Mouse (Mus musculus) brain, adult 10 weeks (tissue): ENCODE measurements around the gene Pik3c2a. TPM values are rescaled to one million over a fixed set of nuclear protein-coding genes. Genes with fewer than 3 reads are reported as not detected.

Experiments
- polyA plus RNA-seq: library from polyadenylated mRNA; stranded (reverse); fragments of 350-450 nt; fragmentation: Illumina TruSeq; extraction: RNeasy Lipid Tissue Mini Kit (QIAGEN cat#74804); gene quantifications from one replicate; pipeline ENCODE4 v1.2.3, GENCODE M21; 2015; ENCODE audit warnings: low read depth, low replicate concordance

The Pik3c2a gene
- polyA plus RNA-seq, result 15.5 TPM

DNA sequence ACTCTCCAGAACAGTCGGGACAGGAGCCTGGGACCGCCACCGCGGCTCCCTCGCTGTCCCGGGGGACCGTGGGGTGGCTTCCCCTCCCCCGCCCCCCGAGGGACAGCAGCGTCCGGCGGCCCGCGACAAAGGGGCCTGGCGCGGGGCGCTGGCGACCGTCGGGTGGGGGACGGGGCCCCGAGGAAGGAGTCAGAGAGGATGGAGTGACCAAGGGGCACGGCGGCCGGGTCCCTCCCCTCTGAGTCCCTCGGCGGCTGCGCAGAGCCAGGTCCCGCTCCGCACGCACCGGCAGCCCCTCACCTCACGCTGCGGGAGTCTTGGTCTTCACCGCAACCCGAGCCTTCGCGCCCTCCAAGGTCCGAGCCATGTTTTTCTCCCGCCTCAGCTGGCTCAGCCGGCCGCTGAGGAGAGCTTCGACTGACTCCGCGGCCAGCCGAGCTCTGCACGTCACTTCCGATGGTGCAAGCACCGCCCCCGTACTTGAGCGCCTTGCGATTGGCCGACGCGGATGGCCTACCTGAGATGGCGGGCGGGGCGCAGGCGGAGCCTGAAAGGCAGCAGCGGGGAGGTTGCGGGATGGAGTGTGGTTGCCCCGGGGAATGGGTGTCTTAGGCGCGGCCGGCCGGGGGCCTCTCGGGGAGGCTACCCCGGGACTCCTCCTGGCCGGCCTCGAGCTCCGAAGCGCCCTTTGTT is at the start of gene Pik3c2a:
Pik3c2a (minus strand) TSS at position 446 of the 693 bp plus-strand sequence.

DNA sequence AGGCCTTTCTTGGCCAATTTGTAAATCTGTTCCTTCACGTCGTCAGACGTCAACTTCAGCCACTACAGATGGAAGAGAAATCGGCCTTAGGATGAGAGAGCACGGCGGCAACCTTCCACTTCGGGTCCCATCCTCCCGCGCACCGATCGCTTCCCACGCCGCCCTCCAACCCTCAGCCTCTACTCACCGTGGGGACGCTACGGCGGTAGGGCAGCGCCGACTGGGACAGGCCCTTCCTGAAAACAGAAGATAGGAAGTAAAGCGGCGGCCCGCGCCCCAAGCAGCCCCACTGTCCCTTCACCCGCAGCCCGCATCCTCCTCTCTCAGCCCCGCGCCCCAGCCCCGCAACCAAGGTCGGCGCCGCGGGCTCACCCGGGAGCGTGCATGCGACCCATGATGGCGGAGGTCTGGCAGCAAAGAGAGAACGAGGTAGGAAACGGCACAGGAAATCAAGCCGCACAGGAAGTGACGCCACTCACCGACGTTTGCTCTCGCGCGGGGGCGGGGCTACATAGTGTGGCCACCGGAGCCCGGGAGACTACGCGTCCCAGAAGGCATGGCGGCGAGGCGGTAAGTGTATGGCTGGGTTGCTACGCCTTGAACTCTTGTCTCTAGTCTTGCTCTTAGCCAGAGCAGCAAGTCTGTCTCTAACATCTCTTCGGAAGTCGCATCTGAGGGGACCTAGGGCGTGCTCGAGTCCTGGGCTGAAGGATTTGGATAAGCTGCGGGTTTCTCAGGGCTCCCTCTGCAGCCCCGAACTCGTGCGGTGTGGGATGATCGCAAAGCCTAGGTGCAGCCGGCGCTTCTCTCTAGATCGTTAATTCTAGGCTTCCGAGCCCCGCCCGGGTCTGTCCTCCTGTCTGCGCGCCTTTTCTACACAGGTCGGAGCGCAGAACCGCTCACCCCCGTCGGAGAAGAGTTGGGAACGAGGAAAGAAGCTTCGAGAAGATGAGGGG is 109.3 kb downstream of the Pik3c2a start, which contains the start of gene Rps13:
Rps13 (minus strand) TSS at position 483 of the 956 bp plus-strand sequence.

DNA sequence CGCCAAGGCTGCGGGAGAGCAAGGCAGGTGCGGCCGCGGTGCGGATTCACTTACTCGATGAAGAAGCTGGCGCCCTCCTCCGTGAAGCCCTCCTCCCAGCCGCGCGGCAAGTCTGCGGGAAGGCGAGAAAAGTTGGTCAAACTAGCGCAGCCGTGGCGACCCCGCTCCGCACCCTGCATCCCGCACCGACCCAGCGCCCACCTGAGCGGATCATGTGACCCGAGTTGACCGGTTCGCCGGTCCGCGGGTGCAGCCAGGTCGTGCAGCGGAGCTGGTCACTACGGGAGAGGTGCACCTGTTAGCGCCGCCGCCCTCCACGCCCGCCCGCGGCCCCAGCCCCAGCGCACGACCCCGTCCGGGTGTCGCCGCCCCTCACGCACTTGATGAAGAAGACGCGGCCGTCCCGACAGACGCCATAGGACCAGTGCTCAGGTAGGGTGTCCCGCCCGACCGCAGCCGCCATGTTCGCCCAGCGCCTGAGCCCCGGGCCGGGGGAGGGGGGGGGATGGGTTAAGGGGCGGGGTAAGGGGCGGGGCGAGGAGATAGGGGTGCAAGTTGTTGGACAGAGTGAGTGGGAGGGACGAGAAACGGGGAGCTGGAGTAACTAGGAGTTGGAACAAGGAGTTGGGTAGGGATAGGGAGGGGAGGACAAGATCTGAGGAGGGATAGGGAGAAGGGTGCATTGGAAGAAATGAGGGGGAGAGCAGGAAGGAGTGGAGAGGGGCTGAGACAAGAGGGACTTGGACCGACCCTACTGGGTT is 135.2 kb downstream of the Pik3c2a start, which contains the start of gene Plekha7:
Plekha7 (minus strand) TSS at position 506 of the 761 bp plus-strand sequence.

Other genes with a start within 250 kb of the Pik3c2a start
- 18.4 TPM for gene Plekha7, start 135.1 kb downstream of the Pik3c2a start, polyA plus RNA-seq
- gene Rps13, start 109.3 kb downstream of the Pik3c2a start, polyA plus RNA-seq, result 793 TPM
- 24.5 TPM for gene Nucb2, start 60.9 kb upstream of the Pik3c2a start, polyA plus RNA-seq